Mouse (Mus musculus): ENCODE measurements around the gene Met.

Gene Met

GRCm38 (mm10) chr6:17495413-17495812 lies 31.8 kb downstream of the Met start:
- DNase-seq = no peak

GRCm38 (mm10) chr6:17497366-17497765 lies 33.8 kb downstream of the Met start:
- DNase-seq = no peak

DNA sequence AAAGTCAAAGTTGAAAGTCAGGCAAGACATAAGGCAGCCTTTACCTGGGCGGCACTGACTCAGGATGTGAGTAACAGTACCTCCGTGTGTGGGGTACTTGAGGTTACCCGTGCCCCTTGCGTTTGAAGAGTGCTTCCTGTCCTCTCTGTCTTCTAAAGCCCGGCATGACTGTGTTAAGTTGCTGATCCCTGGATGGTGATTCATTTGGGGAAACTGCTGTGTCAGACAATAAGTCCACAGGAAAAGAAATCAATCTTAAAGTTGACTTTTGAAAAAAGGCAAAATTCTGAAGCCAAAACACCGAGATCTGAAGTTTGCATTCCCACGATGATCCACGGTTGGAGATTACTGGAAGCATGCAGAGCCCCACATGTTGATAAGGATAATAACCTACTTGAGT lies 35.2 kb downstream of the Met start:
- DNase-seq = no peak

GRCm38 (mm10) chr6:17501440-17501839 lies 37.8 kb downstream of the Met start:
- DNase-seq = no peak

DNA sequence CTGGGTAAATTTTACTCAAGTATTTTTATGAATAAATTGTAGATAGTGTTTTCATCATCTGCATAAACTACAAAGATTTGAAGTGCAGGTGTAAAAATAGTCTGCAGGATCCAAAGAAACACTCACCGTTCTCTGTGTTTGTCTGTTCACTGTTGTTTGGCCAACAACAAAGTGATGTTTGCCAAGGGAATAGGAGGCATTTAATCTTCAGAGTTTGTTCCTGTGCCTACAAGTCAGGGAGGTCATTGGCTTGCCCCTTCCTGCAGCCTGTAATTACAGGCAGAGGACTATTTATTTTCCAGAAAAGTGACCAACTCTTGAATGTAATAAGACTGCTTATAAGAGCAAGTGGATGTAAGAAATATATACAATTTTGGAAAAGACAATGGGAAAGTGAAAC lies 38.7 kb downstream of the Met start:
- no peak for DNase-seq

DNA sequence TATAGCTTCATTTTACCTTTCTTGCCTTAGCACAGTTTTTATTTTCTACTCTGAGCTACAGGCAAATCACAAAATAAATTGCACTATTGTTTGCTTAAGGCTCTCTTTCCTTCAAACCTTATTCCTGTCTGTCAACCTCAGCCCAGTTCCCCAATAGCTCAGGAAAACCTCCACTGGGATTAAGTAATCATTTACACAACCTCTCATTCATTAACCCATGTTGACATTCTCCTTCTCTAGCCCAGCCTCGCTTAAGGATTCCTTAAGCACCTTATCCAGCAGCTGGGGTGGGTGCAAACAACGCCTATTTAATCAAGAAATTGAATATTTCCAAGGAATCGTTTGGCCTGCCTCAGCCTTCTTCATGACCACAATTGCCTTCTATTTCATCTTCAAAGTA lies 40.1 kb downstream of the Met start:
- no peak for DNase-seq

DNA sequence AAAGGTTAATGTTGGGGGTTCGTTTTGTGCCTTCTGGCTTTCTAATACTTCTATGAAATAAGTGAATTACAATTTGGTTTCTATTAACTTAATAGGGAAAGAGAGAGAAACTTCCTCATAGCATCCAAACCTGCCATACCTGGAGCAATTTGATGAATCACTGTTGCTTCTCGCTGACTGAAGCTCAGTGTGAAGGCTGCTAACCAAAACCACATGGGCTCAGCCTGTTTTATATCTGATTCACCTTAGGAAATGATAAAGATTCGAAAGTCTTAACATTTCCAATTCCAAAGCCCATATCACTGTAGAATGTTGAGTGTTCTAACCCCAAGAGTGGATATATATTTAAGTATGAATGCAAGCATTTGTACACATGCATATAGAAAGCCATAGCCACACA lies 41.9 kb downstream of the Met start:
- no peak for DNase-seq

DNA sequence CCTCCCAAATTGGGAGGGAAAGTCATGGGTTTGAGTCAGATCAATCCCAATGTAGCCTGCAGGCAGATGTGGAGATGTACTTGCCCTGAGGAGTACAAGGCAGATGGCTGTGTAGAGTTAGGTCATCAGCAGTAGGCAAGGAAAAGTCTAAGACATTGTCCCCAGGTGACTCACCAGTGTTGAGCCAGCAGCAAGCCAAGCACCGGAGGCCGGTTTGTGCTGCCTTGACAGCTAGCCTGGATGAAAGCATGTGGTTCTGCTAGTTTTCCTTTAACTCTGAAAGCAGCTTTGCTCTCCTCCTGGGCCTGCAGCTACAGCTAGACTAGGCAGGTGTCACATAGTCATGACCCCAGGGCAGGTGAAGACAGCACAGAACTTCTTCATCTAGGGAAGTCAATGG lies 43.2 kb downstream of the Met start:
- DNase-seq = no peak

GRCm38 (mm10) chr6:17508184-17508583 lies 44.6 kb downstream of the Met start:
- no peak for DNase-seq

GRCm38 (mm10) chr6:17508604-17509372 lies 45.2 kb downstream of the Met start:
- DNase-seq = no peak

- DNase-seq = no peak
Observed at GRCm38 (mm10) chr6:17513381-17513780, 49.8 kb downstream of the Met start.

DNA sequence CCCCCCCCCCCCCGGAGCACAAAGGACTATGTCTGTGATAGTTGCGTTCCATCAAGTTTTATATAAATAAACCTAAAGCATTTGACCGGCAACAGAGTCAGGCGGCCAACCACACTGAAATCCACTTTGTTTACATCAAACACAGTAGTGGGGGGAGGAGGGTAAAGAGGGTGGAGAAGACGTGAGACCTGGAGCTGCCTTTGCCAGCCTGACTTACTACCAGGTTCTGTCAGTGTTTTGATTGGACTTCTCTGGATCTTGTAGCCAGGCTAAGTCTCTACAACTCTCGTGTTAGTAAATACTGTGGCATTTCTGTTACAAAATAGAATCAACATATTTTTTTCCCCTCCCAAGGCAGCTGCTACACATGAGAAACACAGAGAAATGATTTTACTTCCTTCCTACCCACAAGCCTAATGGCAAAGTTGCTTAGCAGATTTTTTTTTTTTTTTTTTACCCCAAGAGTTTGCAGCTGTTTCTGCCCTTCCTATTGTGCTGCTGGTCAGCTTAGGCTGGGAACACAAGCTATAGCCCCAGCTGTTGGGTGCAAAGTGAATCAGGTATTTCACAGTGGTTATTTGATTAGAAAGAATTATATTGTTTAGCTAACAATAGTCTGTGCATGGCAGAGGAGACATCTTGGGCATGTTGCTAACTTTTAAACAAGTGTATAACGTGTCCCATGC lies 52.3 kb downstream of the Met start:
- DNase-seq = no peak

- DNase-seq = no peak
Observed at GRCm38 (mm10) chr6:17521901-17522717, 58.5 kb downstream of the Met start.

GRCm38 (mm10) chr6:17522917-17523316 lies 59.3 kb downstream of the Met start:
- no peak for DNase-seq

- DNase-seq = no peak
Observed at GRCm38 (mm10) chr6:17529490-17530269, 66.1 kb downstream of the Met start.

DNA sequence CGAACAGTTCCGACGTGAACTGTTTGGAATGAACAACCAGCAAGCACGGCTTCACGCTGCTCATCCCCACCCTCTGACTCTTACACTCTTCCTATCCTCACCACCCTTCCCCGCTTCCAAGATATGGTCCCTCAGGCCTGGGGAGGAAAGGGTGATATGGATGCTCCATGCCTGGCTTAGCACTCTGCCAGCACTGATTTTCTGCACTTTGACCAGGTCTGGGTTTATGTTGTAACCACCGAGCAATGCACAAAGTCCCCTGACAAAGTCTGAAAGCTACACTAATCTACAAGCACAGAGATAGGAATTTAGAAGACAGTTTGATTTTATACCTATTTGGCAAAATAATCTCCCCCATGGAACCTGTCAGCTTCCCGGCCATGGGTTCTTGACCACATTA lies 78.0 kb downstream of the Met start:
- DNase-seq = no peak

- DNase-seq = no peak
Observed at GRCm38 (mm10) chr6:17542383-17542782, 78.8 kb downstream of the Met start.

GRCm38 (mm10) chr6:17545480-17545879 lies 81.9 kb downstream of the Met start:
- DNase-seq = no peak

DNA sequence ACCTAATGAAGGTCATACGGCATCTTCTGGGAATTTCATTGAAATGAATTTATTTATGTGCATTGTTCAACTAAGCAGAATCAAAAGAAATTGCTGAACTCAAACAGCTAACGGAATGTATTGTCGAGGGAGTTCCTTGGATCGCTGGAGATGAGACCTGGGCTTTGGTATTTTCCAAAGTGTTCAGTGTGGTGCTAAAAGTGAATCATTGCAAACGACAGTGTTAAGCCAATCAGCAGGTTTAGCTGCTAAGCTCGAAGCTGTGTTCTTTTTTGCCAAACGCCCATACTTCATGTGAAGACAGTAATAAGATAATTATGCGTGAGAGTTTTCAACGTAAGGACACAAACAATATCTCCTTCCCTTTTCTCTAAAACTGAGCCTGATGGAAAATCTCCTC lies 82.7 kb downstream of the Met start:
- no peak for DNase-seq

DNA sequence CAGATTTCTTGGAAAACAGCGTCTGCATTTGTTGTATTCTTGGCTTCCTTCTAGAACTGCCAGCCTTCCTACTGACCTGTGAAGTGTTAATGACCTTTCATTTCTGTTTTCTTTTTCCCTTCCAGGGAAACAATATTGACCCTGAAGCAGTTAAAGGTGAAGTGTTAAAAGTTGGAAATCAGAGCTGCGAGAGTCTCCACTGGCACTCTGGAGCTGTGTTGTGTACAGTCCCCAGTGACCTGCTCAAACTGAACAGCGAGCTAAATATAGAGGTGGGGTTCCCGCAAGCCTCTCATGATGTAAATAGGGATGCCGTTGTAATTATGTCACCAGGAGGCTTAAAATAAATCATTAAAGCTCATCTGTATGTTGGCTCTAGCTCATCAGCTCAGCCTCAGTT lies 83.2 kb downstream of the Met start:
- DNase-seq = no peak

GRCm38 (mm10) chr6:17548786-17549185 lies 85.2 kb downstream of the Met start:
- no peak for DNase-seq

DNA sequence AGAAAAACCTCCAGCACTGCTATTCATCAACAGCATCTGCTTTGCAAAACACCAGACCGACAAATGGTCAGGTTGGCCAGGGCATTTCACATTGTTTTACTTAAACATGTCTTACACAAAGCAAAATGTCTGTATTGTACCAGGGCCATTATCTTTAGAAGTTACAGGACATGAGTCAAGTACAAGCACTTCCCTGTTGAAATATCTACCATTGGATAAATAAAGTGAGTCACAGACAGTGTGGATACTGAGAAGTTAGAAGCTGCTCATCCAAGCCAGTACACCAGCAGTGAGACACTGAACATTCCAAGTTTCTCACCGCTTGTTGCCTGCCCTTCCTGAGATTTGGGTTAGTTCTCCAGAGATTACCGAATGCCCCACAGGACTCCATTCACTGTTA lies 86.0 kb downstream of the Met start:
- no peak for DNase-seq

DNA sequence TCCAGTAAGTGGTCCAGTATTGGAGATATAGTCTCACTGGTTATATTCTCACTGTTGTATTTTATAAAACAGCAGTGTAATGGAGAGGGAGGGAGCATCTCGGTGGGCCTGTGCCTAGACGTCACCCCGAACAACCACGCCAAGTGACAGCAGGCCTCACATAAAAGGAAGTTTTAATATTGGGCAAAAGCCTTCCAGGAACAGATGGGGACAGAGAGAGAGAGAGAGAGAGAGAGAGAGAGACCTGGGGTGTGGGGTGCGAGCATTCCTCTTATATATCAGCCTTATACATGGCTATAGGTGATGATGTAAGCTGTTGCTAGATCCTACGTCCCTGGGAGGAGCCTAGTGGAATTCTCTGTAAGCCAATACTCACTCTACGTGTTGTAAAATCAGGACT lies 90.7 kb downstream of the Met start:
- DNase-seq = no peak
